Mouse (Mus musculus): ENCODE data around the gene Slc25a47.
A peak's percentile ranks its signal among the peaks of the same experiment; 100 is the strongest.

GRCm38 (mm10) chr12:108856186-108856585, 20.3 kb downstream of the Slc25a47 start:
- TF ChIP-seq CTCF (IDR thresholded peaks at IDR 0.05; ENCODE audit: control insufficient read depth, insufficient read depth, insufficient read length) (no peak), MAX (IDR thresholded peaks at IDR 0.05) (no peak), MYOD1 (IDR thresholded peaks at IDR 0.05; ENCODE audit: control insufficient read depth, insufficient read length, low read depth) (peak; percentile 46), USF1 (IDR thresholded peaks at IDR 0.05; ENCODE audit: low read depth) (no peak), FOSL1 (IDR thresholded peaks at IDR 0.05; ENCODE audit: insufficient read depth, low read length, poor library complexity, severe bottlenecking) (no peak)

Measured in C2C12 (cell line).